Mouse (Mus musculus): ENCODE data around the gene Gm11569.
"Not testable (repeated sequence)": the region's sequence is repeated elsewhere in the genome, so short reads cannot be mapped to it uniquely, and the experiment has no call there.

Gm11569 gene

DNA sequence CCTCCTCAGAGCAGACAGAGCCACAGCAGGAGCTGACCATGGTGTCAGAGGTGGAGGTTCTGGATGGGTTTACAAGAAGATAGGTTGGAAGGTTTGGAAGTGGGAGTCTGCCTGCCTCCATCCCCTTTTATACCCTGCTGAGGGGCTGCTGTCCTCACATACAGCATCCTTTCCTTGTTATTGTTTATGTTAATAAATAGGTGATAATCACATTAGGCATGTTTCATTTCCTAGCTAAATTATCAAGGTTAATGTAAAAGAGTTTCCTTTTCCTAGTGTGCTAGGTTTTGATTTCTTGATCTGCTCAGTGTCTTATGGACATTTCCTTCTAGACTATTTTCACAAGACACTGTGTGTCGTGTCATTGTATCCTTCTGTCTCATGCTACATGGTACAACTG lies at the start of gene Gm11569:
Gene Gm11569, minus strand, starts transcription at position 101 of the 400 bp plus-strand sequence.
- not testable (repeated sequence) for DNase-seq (ENCODE audit: low read depth in 1 of 2, low spot score in 2 of 2)

DNA sequence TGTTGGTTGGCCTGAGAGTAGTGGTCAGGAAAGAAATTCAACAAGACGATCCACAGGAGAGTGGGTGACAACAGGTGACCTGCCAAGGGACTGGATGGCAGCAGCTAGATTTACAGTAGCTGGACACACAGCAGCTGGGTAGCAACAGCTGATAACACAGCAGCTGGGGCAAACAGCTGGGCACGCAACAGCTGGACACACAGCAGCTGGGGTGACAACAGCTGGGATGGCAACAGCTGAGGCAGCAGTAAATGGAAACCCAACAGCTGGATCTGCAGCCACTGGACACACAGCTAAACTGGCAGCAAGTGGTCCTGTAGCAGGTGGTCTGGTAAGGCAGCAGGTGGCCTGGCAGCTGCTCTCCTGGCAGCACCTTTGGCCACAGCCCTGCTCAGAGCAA lies 48.0 kb upstream of the Gm11569 start:
- DNase-seq (ENCODE audit: low read depth in 1 of 2, low spot score in 2 of 2): no peak

DNA sequence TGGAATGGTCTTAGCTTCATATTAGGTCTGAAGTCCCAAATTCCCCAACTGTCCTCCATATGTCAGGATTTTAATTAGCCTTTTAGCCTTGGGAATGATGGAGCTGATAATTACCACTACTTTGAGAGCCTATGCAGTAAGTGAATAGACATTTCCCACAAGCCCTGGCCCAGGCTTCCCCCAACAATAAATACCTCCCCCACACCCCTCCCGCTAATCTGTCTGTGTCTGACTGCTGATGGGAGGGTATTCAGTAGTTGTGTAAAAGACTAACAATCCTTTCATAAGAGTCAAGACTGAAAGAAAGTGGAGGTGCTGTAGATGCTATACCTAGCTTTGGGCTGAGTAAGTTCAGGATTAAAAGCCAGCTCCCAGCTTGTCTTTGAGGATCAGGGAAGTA lies 43.5 kb upstream of the Gm11569 start:
- DNase-seq (ENCODE audit: low read depth in 1 of 2, low spot score in 2 of 2): no peak

DNA sequence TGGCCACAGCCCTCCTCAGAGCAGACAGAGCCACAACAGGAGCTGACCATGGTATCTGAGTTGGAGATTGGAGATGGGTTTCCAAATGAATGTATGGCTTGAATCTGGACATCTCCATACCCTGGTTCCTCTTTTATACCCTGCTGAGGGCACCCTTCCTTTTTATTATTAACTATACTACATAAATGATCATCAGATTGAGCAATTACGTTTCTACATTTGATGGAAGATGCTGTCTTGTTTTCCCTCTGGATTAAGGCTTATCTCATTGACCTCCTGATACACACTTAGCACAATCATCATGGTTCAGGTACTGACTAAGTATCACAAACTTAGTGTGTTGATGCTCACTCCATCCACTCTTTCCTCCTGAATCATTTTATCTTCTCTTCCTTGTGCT lies 39.2 kb upstream of the Gm11569 start, which contains the start of gene 2300003K06Rik:
Gene 2300003K06Rik, minus strand, starts transcription at position 101 of the 400 bp plus-strand sequence.
- DNase-seq (ENCODE audit: low read depth in 1 of 2, low spot score in 2 of 2): no peak

DNA sequence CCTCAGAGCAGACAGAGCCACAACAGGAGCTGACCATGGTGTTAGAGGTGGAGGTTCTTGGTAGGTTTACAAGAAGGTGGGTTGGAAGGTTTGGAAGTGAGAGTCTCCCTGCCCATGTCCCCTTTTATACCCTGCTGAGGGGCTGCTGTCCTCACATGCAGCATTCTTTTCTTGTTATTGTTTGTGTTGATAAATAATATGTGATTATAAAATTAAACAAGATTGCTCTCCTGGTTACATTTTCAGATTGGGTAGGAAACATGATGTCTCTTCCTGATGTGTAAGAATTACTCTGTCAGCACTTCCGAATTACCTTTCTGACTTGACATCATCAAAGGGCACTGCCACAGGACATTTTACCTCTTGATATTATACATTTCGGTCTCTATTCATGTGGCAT lies 16.8 kb upstream of the Gm11569 start, which contains the start of gene Gm11564:
Gene Gm11564, minus strand, starts transcription at position 101 of the 400 bp plus-strand sequence.
- not testable (repeated sequence) for DNase-seq (ENCODE audit: low read depth in 1 of 2, low spot score in 2 of 2)

DNA sequence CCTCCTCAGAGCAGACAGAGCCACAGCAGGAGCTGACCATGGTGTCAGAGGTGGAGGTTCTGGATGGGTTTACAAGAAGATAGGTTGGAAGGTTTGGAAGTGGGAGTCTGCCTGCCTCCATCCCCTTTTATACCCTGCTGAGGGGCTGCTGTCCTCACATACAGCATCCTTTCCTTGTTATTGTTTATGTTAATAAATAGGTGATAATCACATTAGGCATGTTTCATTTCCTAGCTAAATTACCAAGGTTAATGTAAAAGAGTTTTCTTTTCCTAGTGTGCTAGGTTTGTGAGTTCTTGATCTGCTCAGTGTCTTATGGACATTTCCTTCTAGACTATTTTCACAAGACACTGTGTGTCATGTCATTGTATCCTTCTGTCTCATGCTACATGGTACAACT lies 11.1 kb upstream of the Gm11569 start, which contains the start of gene Krtap4-13:
Gene Krtap4-13, minus strand, starts transcription at position 101 of the 400 bp plus-strand sequence.
- DNase-seq (ENCODE audit: low read depth in 1 of 2, low spot score in 2 of 2): not testable (repeated sequence)

DNA sequence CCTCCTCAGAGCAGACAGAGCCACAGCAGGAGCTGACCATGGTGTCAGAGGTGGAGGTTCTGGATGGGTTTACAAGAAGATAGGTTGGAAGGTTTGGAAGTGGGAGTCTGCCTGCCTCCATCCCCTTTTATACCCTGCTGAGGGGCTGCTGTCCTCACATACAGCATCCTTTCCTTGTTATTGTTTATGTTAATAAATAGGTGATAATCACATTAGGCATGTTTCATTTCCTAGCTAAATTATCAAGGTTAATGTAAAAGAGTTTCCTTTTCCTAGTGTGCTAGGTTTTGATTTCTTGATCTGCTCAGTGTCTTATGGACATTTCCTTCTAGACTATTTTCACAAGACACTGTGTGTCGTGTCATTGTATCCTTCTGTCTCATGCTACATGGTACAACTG lies 5.6 kb upstream of the Gm11569 start, which contains the start of gene Gm11554:
Gene Gm11554, minus strand, starts transcription at position 101 of the 400 bp plus-strand sequence.
- DNase-seq (ENCODE audit: low read depth in 1 of 2, low spot score in 2 of 2): not testable (repeated sequence)

DNA sequence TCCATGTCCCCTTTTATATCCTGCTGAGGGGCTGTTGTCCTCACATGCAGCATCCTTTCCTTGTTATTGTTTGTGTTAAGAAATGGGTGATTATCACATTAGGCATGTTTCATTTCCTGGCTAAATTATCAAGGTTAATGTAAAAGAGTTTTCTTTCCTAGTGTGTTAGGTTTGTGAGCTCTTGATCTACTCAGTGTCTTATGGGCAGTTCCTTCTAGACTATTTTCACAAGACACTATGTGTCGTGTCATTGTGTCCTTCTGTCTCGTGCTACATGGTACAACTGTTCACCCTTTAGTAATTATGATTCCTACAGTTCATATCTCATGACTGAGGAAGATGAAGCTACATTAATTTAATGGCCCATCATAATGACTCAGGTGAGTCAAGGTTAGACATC lies 5.4 kb downstream of the Gm11569 start, which contains the start of gene Gm11596:
Gene Gm11596, minus strand, starts transcription at position 101 of the 400 bp plus-strand sequence.
- DNase-seq (ENCODE audit: low read depth in 1 of 2, low spot score in 2 of 2): no peak

DNA sequence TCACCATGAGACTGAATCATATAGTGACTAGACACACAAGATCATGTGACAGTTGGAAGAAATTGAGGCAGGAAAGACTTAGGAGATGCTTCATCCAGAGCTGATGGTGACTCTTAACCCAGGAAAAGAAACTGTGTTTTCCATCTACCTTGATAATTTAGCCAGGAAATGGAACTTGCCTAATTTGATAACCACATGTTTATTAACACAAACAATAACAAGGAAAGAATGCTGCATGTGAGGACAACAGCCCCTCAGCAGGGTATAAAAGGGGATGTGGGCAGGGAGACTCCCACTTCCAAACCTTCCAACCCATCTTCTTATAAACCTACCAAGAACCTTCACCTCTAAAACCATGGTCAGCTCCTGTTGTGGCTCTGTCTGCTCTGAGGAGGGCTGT lies 13.8 kb downstream of the Gm11569 start, which contains the start of gene Krtap4-9:
Gene Krtap4-9, plus strand, starts transcription at position 301 of the 400 bp plus-strand sequence.
- DNase-seq (ENCODE audit: low read depth in 1 of 2, low spot score in 2 of 2): not testable (repeated sequence)

DNA sequence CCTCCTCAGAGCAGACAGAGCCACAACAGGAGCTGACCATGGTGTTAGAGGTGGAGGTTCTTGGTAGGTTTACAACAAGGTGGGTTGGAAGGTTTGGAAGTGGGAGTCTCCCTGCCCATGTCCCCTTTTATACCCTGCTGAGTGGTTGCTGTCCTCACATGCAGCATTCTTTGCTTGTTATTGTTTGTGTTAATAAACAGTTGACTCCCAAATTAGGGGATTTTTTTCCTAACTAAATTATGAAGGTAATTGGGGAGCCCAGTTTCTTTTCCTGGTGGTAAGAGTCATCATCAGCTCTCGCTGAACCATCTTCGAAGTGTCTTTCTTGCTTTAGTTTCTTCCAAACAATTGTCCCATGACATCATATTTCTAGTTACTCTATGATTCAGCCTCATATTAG lies 18.1 kb downstream of the Gm11569 start, which contains the start of gene Krtap4-8:
Gene Krtap4-8, minus strand, starts transcription at position 101 of the 400 bp plus-strand sequence.
- no peak for DNase-seq (ENCODE audit: low read depth in 1 of 2, low spot score in 2 of 2)

DNA sequence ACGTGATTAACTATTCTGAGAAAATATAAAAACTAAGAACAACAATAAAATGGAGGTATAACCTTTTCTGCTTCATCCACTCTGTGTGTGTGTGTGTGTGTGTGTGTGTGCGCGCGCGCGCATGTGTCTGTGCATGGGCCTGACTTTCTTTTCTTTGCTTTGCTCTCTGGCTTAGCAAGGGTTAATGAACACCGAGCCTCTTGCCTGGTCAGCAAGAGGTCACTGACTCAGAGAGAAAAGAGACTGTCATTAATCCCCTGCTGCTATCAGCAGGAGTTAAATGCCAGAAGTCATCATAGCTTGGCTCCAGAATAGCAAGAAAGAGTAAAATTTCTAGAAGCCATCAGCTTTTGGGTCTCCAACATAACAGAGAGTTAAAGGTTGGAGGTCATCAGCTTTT lies 20.3 kb downstream of the Gm11569 start:
- DNase-seq (ENCODE audit: low read depth in 1 of 2, low spot score in 2 of 2): no peak

DNA sequence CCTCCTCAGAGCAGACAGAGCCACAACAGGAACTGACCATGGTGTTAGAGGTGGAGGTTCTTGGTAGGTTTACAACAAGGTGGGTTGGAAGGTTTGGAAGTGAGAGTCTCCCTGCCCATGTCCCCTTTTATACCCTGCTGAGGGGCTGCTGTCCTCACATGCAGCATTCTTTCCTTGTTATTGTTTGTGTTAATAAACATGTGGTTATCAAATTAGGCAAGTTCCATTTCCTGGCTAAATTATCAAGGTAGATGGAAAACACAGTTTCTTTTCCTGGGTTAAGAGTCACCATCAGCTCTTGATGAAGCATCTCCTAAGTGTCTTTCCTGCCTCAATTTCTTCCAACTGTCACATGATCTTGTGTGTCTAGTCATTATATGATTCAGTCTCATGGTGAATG lies 25.9 kb downstream of the Gm11569 start, which contains the start of gene Gm11595:
Gene Gm11595, minus strand, starts transcription at position 101 of the 400 bp plus-strand sequence.
- not testable (repeated sequence) for DNase-seq (ENCODE audit: low read depth in 1 of 2, low spot score in 2 of 2)

DNA sequence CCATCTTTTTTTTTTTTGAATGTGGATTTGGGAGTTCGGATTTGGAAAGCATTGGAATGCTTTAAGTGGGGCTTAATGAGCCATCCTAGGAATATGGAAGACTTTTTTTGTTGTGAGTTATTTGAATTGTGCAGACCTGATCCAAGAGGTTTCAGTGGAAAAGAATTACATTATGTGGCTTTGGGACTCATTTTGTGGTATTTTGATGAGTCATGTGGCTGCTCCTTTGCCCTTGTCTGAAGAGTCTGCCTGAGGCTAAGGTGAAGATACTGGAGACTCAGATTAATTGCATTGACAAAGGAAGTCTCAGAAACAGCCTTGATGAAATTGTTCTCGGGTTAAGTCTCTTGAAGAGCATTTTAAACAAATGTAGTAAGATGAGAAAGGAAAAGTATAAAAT lies 30.3 kb downstream of the Gm11569 start:
- DNase-seq (ENCODE audit: low read depth in 1 of 2, low spot score in 2 of 2): no peak

DNA sequence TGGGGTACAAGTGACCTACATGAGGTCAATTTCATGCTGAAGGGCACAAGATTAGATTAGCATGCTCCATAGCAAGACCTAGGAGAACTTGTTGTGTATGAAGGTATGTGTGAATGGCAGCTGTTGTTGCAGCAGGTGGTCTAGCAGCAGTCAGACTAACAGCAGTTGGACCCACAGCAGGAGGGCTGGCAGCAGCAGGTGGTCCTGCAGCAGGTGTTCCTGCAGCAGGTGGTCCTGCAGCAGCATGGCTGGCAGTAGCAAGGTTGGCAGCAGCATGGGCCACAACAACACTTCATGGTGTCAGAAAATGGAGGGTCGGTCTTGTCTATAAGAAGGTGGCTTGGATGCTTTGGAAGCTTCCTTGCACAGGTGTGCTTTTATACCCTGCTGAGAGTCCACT lies 39.9 kb downstream of the Gm11569 start:
- no peak for DNase-seq (ENCODE audit: low read depth in 1 of 2, low spot score in 2 of 2)

Measured in monocyte, adult 2 months (primary cell).